ENCODE assay signal across 8 mouse cellular contexts in the genomic region with DNA sequence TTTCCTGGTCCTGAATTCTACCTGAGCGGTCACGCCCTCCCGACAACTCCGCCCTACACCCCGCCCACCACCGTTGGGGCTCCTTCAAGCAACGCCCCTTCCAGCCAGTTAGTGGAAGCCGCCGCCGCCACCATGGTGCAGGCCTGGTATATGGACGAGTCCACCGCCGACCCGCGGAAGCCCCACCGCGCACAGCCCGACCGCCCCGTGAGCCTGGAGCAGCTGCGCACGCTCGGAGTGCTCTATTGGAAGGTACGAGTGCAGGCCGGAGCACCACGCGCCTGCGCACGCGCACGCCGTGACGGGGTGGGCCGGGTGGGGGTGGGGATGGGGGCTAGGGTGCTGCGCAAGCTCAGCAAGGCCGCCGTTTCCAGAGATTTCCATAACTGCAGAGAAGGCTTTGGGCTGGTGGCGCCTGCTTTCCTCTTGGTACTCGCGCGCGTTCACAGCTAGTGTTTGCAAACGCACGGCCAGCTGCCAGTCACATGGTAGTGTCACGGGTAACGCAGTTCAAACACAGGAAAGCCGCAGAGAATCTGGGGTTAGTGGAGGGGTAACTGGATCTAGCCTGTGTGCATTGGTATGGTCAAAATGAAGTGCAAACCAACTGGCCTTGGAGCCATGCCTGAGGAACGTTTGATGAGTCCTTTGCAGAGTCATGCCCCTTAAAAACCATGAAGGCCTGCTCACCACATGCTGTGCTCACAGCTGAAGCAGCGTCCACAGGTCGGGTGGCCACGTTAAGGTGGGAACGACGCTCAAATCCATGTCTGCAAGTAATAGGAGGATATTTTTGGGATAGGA. TPM values are rescaled to one million over a fixed set of nuclear protein-coding genes. Genes with fewer than 3 reads are reported as not detected.
DNase-seq lines count a peak whose midpoint lies in the region; ATAC-seq and TF ChIP-seq lines count a peak whose summit lies in the region.

A gene (plus strand): TSS at position 111 of the 804 bp plus-strand sequence.

- H3K27me3 ChIP-seq in heart, embryonic 11.5 days (ENCODE audit: control insufficient read depth, insufficient read depth, low read length), result no peaks in the 10 kb centered on the region
- H3K27me3 ChIP-seq in kidney, embryonic 16.5 days (ENCODE audit: insufficient read depth, low read length), result no peaks in the 10 kb centered on the region
- H3K27me3 ChIP-seq in liver, adult 2 months (ENCODE audit: control insufficient read depth, insufficient read depth, low read length), result no peaks in the 10 kb centered on the region
- no peaks in the 10 kb centered on the region for H3K27me3 ChIP-seq in stomach, embryonic 14.5 days (ENCODE audit: control insufficient read depth, insufficient read depth, low read length)

- peak within 1 kb of the TSS; percentile 86 for H3K27ac ChIP-seq in heart, embryonic 11.5 days (ENCODE audit: low read depth, low read length)
- H3K27ac ChIP-seq in kidney, embryonic 16.5 days (ENCODE audit: low read length), result peak within 1 kb of the TSS; percentile 96
- H3K27ac ChIP-seq in liver, adult 2 months (replicated peaks; ENCODE audit: insufficient read depth, low read depth, low read length), result peak within 1 kb of the TSS; percentile 97
- peak within 1 kb of the TSS; percentile 93 for H3K27ac ChIP-seq in stomach, embryonic 14.5 days (ENCODE audit: low read length)

- DNase-seq in B cell, adult 2 months, result peak; percentile 87 to 89
- peak; percentile 95 for DNase-seq in brain, adult 2 months (ENCODE audit: low read depth, low spot score)
- DNase-seq in liver, adult 2 months (ENCODE audit: extremely low read depth, low read depth, low spot score), result peak; percentile 84
- peak; percentile 89 for DNase-seq in naive thymus-derived CD4-positive, alpha-beta T cell, adult 2 months (ENCODE audit: low read depth)

- H3K36me3 ChIP-seq in heart, embryonic 11.5 days (ENCODE audit: control insufficient read depth, insufficient read depth, low read length), result no peaks in the 10 kb centered on the region
- H3K36me3 ChIP-seq in kidney, embryonic 16.5 days (ENCODE audit: insufficient read depth, low read length), result peaks cover 21% of the 10 kb centered on the region
- H3K36me3 ChIP-seq in liver, adult 2 months (ENCODE audit: control insufficient read depth, insufficient read depth, low read length), result peaks cover 22% of the 10 kb centered on the region
- H3K36me3 ChIP-seq in stomach, embryonic 14.5 days (ENCODE audit: control insufficient read depth, insufficient read depth, low read length), result peaks cover 4% of the 10 kb centered on the region; the same call in 1 of the 2 replicates

- no peaks in the 10 kb centered on the region for H3K9me3 ChIP-seq in heart, embryonic 11.5 days (replicated peaks; ENCODE audit: control insufficient read depth, low read length)
- peaks cover 5% of the 10 kb centered on the region; the same call in 1 of the 2 replicates for H3K9me3 ChIP-seq in kidney, embryonic 16.5 days (ENCODE audit: low read length)
- H3K9me3 ChIP-seq in stomach, embryonic 14.5 days (ENCODE audit: control insufficient read depth, low read depth, low read length), result no peaks in the 10 kb centered on the region

- WGBS in heart, embryonic 11.5 days (ENCODE audit: insufficient replicate concordance), result 4% methylated on average over 53 of the region's 53 CpGs
- WGBS in kidney, embryonic 16.5 days, result 3% methylated on average over 53 of the region's 53 CpGs
- under 1% methylated on average over 53 of the region's 53 CpGs for WGBS in liver, adult 2 months
- WGBS in stomach, embryonic 14.5 days, result 3% methylated on average over 53 of the region's 53 CpGs

- H3K4me3 ChIP-seq in heart, embryonic 11.5 days (ENCODE audit: low read depth, low read length), result peak within 1 kb of the TSS; percentile 50
- H3K4me3 ChIP-seq in kidney, embryonic 16.5 days (ENCODE audit: low read length), result peak within 1 kb of the TSS; percentile 69
- H3K4me3 ChIP-seq in liver, adult 2 months (ENCODE audit: insufficient read depth, low read depth, low read length), result peak within 1 kb of the TSS; percentile 94
- peak within 1 kb of the TSS; percentile 50 for H3K4me3 ChIP-seq in stomach, embryonic 14.5 days (ENCODE audit: low read depth, low read length)

- ATAC-seq in erythroblast, adult 5-6 weeks (replicated peaks; ENCODE audit: low FRiP score, poor library complexity, severe bottlenecking), result peak; percentile 83
- peak; percentile 89 for ATAC-seq in heart, embryonic 11.5 days (replicated peaks; ENCODE audit: insufficient number of reproducible peaks, low FRiP score, low TSS enrichment)
- peak; percentile 97 for ATAC-seq in kidney, embryonic 16.5 days (ENCODE audit: low FRiP score, low TSS enrichment)
- peak; percentile 94 for ATAC-seq in stomach, embryonic 14.5 days (ENCODE audit: insufficient number of reproducible peaks, insufficient read depth, low FRiP score, low read depth)

- H3K79me2 ChIP-seq in liver, adult 2 months (ENCODE audit: control insufficient read depth, insufficient read depth, low read length), result peaks cover 16% of the 10 kb centered on the region

- peak; percentile 75; the same call in 1 of the 2 replicates for TF ChIP-seq POLR2A in liver, adult 2 months (IDR thresholded peaks at IDR 0.05; ENCODE audit: extremely low read depth, insufficient read depth, low read length)

- TF ChIP-seq CTCF in liver, adult 2 months (IDR thresholded peaks at IDR 0.05; ENCODE audit: low read depth, low read length), result no peak

- H3K9ac ChIP-seq in heart, embryonic 11.5 days (ENCODE audit: low read depth, low read length), result peak within 1 kb of the TSS; percentile 63
- peak within 1 kb of the TSS; percentile 79 for H3K9ac ChIP-seq in kidney, embryonic 16.5 days (replicated peaks; ENCODE audit: low read length)
- peak within 1 kb of the TSS; percentile 97 for H3K9ac ChIP-seq in liver, adult 2 months (ENCODE audit: low read depth, low read length)
- peak within 1 kb of the TSS; percentile 45 for H3K9ac ChIP-seq in stomach, embryonic 14.5 days (replicated peaks; ENCODE audit: low read depth, low read length)

- peak within 1 kb of the TSS; percentile 70 for H3K4me2 ChIP-seq in heart, embryonic 11.5 days
- peak within 1 kb of the TSS; percentile 61 for H3K4me2 ChIP-seq in kidney, embryonic 16.5 days (replicated peaks; ENCODE audit: low read depth, low read length)
- H3K4me2 ChIP-seq in stomach, embryonic 14.5 days (replicated peaks; ENCODE audit: low read depth, low read length), result peak within 1 kb of the TSS; percentile 45

- H3K4me1 ChIP-seq in heart, embryonic 11.5 days (ENCODE audit: control insufficient read depth, insufficient read depth, low read length), result no peaks in the 10 kb centered on the region; the same call in 1 of the 2 replicates
- peaks cover 10% of the 10 kb centered on the region for H3K4me1 ChIP-seq in kidney, embryonic 16.5 days (ENCODE audit: insufficient read depth, low read length)
- peaks cover 7% of the 10 kb centered on the region for H3K4me1 ChIP-seq in liver, adult 2 months (ENCODE audit: control insufficient read depth, insufficient read depth, low read length)
- H3K4me1 ChIP-seq in stomach, embryonic 14.5 days (ENCODE audit: control insufficient read depth, insufficient read depth, low read length), result peaks cover 8% of the 10 kb centered on the region; the same call in 1 of the 2 replicates

RNA-seq across cellular contexts. Expression of the gene that starts here (rescaled TPM):
- total RNA-seq in erythroblast, adult 5-6 weeks (2015; ENCODE audit: low replicate concordance), result 17.1 and 33.6 TPM in 2 replicates
- total RNA-seq in erythroblast, adult 5-6 weeks (2017; ENCODE audit: low replicate concordance), result 4.9 and 5.2 TPM in 2 replicates
- 44.7 and 46.2 TPM in 2 replicates for polyA plus RNA-seq in heart, embryonic 11.5 days (2014; fragmentation: Nextera tagmentation; extraction: Ambion mirVana)
- 97.4 and 103 TPM in 2 replicates for polyA plus RNA-seq in kidney, embryonic 16.5 days (2015; fragmentation: Nextera tagmentation; extraction: Ambion mirVana)
- 101 and 119 TPM in 2 replicates for total RNA-seq in liver, adult 2 months (2014; rRNA removed)
- 56.4 and 61.8 TPM in 2 replicates for polyA plus RNA-seq in liver, adult 2 months (2012; rRNA removed)
- polyA plus RNA-seq in stomach, embryonic 14.5 days (2014; fragmentation: Nextera tagmentation; extraction: Ambion mirVana), result 78.2 and 79.1 TPM in 2 replicates

Comparison
In these comparisons a context has a peak if more than half of its experiments do, and no peak if none do; other contexts are left out.
1. Peak in every context shown above with its lines: DNase-seq, ATAC-seq, H3K4me3 ChIP-seq and H3K27ac ChIP-seq.
2. H3K9ac ChIP-seq: peak in every context shown above with its lines; median percentile 97 in liver, adult 2 months; 79 in kidney, embryonic 16.5 days; 63 in heart, embryonic 11.5 days; 45 in stomach, embryonic 14.5 days.